Mouse (Mus musculus) layer of hippocampus, postnatal 25 days (tissue): Measurements from ENCODE around the gene Pld1. TPM values are rescaled to one million over a fixed set of nuclear protein-coding genes. Genes with fewer than 3 reads are reported as not detected.
A peak's percentile ranks its signal among the peaks of the same experiment; 100 is the strongest.

Experiments
- DNase-seq, 2 experiments: peaks; one replicate each; pipeline ENCODE4 v3.0.0; 2022; ENCODE audit warnings: mixed read lengths in 2 of 2, low spot score in 1 of 2; ENCODE audit errors: extremely low spot score in 1 of 2
- total RNA-seq, 2 experiments: library from RNA; stranded (reverse); gene quantifications; 2 replicates each; pipeline ENCODE4 v1.2.3; 2021

The Pld1 gene
- 10 to 100 TPM in 1 of 2 experiments, 1 to 10 TPM in 1; 7.8 to 10.5 TPM for total RNA-seq

- peak in 1 of 2 experiments; percentile 40 for DNase-seq
These were observed at the start of gene Pld1 for GRCm38 (mm10) chr3:27938381-27939323. Gene Pld1, plus strand, starts transcription at chr3:27938695.

GRCm38 (mm10) chr3:27896318-27896892 is 42.1 kb upstream of the Pld1 start, which contains the start of gene Tmem212:
Gene Tmem212, minus strand, starts transcription at chr3:27896368.
- DNase-seq = no peak

GRCm38 (mm10) chr3:27898178-27898577 is 40.3 kb upstream of the Pld1 start:
- DNase-seq = no peak

DNA sequence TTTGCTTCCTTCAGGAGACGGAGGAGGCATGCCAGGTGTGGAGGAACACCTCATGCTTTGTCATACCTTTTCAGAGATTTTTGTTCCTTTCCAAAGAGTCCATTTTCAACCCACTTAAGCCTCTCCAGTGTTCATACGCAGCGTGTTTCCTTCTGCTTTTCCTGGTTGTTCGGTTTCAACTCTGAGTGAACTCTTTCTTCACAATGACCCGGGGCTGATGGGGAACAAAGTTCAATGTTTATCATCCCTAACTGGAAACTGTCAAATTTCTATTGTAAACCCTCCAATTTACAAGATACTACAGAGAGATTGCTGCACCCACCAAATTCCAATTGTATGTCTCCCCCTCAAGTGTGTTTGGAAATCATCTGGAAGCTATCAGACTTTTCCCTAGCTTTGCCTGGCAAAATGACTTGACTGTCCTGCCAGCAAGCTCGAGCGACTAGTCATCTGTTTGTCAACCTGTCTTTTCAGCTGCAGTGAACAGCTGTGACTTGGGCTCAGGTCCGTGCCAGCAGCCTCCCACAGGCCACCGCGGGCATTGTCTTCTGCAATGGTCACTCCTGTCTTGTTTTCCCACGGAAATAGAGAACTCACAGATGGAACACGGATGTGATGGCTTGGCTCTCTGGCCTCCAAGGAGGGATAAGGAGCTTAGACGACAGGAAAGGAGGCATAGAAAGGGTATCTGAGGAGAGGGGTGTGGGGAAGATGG is 39.3 kb upstream of the Pld1 start:
- DNase-seq = peak in 1 of 2 experiments; percentile 14

GRCm38 (mm10) chr3:27901846-27902245 is 36.6 kb upstream of the Pld1 start:
- no peak for DNase-seq

GRCm38 (mm10) chr3:27904659-27905330 is 33.7 kb upstream of the Pld1 start:
- no peak for DNase-seq

DNA sequence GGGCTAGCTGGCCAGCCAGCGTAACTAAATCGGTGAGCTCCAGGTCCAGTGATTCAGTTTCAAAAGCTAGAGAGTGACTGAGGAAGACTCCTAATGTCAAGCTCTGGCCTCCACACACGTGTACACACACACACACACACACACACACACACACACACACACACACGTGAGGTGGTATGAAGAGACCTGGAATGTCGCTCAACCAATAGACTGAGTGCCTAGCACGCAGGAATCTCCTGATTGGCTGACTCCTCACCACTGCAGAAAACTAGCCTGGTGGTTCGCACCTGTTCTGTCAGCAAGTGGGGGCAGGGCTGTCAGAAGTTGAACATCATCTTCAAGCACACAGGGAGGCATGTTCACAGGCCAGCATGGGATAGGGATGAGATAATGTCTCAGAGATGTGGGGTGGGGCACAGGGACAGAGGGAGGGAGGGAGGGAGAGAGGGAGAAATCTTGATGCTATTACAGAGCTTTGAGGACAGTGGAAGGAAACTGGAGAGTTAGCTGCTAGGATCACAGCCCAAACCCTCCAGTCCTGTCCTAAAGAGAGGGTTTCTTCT is 31.8 kb upstream of the Pld1 start:
- DNase-seq = no peak

- DNase-seq = no peak
These were observed 31.2 kb upstream of the Pld1 start for GRCm38 (mm10) chr3:27907301-27907700.

- no peak for DNase-seq
These were observed 30.2 kb upstream of the Pld1 start for GRCm38 (mm10) chr3:27908316-27908715.

DNA sequence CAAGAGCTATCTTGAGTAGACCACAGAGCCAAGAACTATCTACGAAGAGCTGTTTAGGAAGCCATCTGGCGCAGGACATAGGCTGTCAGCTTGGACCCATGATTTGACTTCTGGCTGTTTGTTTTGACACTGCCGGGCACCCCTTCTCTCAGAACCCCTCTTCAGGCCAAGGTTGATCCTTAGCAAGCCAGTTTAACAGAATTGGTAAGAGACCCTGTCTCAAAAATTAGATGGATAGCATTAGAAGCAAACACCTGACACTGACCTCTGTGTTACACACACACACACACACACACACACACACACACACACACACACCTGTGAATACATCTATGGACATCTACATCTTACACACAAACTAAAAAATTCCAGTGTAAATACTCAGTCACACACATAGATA is 29.5 kb upstream of the Pld1 start:
- DNase-seq = no peak

DNA sequence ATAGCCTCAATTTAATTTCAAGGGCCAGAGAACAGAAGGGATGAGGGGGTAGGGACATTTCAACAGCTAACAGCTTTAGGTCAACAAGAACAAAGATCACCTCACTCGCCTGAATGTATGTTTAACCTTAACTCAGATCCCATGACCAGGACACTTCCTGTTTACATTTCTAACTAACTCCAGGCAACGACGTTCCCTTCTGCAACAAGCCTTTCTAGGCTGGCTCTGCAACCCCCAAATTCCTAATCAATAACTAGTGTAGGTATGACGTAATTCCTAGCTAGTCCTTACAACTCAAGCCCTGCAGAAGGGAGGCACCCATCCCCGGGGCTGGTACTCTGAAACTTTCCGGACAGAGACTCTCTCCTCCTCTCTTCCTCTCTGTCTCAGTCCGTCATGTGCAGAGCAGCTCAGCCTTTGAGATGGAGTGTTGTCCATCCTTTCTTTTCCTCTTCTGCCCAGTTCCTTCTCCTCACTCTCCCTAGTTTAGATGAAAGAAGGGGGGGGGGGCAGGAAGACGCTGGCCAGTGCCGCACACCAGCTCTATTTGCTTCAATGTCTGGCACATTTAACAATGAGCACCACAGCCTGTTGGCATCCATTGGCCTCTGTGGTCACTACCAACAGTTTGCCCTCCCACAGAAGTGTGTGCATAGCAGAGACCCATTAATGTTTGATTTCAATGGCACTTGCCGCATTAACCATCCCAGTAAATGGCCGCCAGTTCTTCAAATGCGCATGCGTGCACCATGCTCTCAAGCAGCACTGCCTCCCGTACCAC is 19.6 kb upstream of the Pld1 start:
- no peak for DNase-seq

DNA sequence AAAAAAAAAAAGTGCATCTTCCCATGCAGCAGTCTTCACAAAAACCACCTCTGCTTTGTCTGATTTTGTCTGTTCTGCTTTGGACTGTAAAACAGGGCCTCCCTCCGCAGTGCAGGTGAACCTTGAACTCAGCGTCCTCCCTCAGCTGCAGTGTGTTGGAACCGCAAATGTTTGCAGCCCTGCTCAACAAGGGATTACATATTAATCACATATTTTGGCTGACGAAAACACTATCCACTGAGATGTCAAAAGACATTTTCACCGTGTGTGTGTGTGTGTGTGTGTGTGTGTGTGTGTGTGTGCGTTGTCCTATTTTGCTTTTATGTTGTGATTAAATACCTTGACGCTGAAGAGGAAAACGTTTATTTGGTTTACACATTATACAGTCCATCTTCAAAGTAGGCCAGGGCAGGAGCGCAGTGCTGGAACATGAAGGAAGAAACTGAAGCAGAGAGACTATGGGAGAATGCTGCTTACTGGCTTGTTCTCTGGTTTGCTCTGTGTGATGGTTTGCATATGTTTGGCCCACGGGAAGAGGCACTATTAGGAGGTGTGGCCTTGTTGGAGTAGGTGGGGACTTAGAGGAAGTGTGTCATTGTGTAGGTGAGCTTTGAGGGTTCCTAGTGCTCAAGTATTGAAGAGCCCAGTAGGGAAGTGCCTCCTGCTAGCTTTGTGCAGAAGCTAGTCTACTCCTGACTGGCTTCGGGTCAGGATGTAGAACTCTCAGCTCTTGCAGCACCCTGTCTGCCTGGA is 17.1 kb upstream of the Pld1 start:
- DNase-seq = no peak

GRCm38 (mm10) chr3:27924037-27924436 is 14.5 kb upstream of the Pld1 start:
- DNase-seq = no peak

GRCm38 (mm10) chr3:27929219-27929618 is 9.3 kb upstream of the Pld1 start:
- peak in 1 of 2 experiments; percentile 4 for DNase-seq

- DNase-seq = no peak
These were observed 6.1 kb upstream of the Pld1 start for GRCm38 (mm10) chr3:27932391-27932790.

DNA sequence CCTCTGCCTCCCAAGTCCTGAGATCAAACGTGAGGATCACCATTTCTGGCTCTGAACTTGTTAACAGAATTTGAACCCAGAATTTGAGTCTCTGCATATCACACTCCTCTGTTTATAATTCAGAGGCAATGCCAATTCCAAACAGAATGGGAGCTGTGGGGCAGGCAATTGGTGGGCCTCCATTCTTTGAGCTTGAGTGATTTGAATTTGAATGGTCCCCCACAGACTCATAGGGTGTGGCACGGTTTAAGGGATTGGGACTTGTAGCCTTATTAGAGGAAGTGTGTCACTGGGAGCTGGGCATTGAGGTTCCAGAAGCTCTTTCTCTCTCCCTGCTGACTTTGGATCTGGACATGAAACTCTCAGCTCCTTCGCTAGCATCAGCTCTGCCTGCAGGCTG is 2.9 kb upstream of the Pld1 start:
- no peak for DNase-seq

GRCm38 (mm10) chr3:27936731-27937130 is 1.8 kb upstream of the Pld1 start:
- DNase-seq = no peak
